Mouse (Mus musculus): Measurements from ENCODE around the gene Dis3. TPM values are rescaled to one million over a fixed set of nuclear protein-coding genes. Genes with fewer than 3 reads are reported as not detected.

Dis3 gene
- polyA plus RNA-seq, 1 experiment from 2014 or later: 20.5 TPM

GRCm38 (mm10) chr14:99031337-99031873 is 68.2 kb downstream of the Dis3 start:
- Histone ChIP-seq H3K36me3 (peaks cover 19% of the 10 kb centered on the region), H3K9me3 (no peaks in the 10 kb centered on the region), H3K4me2 (no peak overlapping the region), H3K4me1 (replicated peaks) (peaks cover 5% of the 10 kb centered on the region; the same call in 1 of the 2 replicates), H3K9ac (no peak overlapping the region), H3K27me3 (no peaks in the 10 kb centered on the region), H3K27ac (no peak overlapping the region), H3K4me3 (no peak overlapping the region)
- 81% methylated on average over 5 of the region's 5 CpGs for WGBS
- ATAC-seq (ENCODE audit: low FRiP score): peak; percentile 49; the same call in 1 of the 2 replicates

DNA sequence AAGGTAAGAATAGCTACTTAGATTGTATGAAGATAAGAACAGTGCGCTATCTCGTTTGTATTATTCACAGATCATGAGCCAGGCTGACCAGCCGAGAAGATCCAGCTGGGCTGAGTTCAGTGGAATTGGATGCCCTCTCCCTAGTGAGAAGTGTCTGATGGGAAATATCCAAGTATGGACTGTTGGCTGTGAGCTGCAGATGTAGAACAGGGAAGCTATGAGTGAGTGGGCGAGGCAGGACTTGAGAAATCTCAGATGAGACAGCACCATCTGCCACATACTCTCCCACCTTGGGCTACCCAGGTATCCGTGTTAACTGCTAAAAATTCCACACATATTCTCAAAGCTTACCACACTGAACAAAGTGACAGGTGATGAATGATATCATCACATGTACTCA is 69.6 kb downstream of the Dis3 start:
- ATAC-seq (ENCODE audit: low FRiP score): peak; percentile 40; the same call in 1 of the 2 replicates
- Histone ChIP-seq H3K27me3 (no peaks in the 10 kb centered on the region), H3K9ac (no peak overlapping the region), H3K4me3 (no peak overlapping the region), H3K36me3 (peaks cover 14% of the 10 kb centered on the region), H3K4me2 (no peak overlapping the region), H3K27ac (no peak overlapping the region), H3K9me3 (no peaks in the 10 kb centered on the region), H3K4me1 (replicated peaks) (peaks cover 5% of the 10 kb centered on the region; the same call in 1 of the 2 replicates)
- WGBS: 79% methylated on average over 5 of the region's 5 CpGs

Other genes with a start within 250 kb of the Dis3 start
- 0.74 TPM in 1 of 2 replicates, not detected in the other for gene Rpl36a-ps1, start 105.5 kb downstream of the Dis3 start, polyA plus RNA-seq (2015; fragmentation: Nextera tagmentation; extraction: Ambion mirVana)
- 125 and 127 TPM in 2 replicates for gene Mzt1, start 53.6 kb downstream of the Dis3 start, polyA plus RNA-seq (2015; fragmentation: Nextera tagmentation; extraction: Ambion mirVana)
- gene Bora, start 53.5 kb downstream of the Dis3 start, polyA plus RNA-seq (2015; fragmentation: Nextera tagmentation; extraction: Ambion mirVana): 18.7 and 21.5 TPM in 2 replicates
- 17.6 and 19.8 TPM in 2 replicates for gene Pibf1, start 346 bp downstream of the Dis3 start, polyA plus RNA-seq (2015; fragmentation: Nextera tagmentation; extraction: Ambion mirVana)
- 2.7 and 3.2 TPM in 2 replicates for gene Klf5, start 198.9 kb upstream of the Dis3 start, polyA plus RNA-seq (2015; fragmentation: Nextera tagmentation; extraction: Ambion mirVana)

Measured in hindbrain, embryonic 13.5 days (tissue).